Mouse (Mus musculus): Measurements from ENCODE around the gene Nfat5. TPM values are rescaled to one million over a fixed set of nuclear protein-coding genes. Genes with fewer than 3 reads are reported as not detected.

Gene Nfat5
- total and polyA plus RNA-seq, 2 experiments from 2014 or later = 6.4 to 29.6 TPM

DNA sequence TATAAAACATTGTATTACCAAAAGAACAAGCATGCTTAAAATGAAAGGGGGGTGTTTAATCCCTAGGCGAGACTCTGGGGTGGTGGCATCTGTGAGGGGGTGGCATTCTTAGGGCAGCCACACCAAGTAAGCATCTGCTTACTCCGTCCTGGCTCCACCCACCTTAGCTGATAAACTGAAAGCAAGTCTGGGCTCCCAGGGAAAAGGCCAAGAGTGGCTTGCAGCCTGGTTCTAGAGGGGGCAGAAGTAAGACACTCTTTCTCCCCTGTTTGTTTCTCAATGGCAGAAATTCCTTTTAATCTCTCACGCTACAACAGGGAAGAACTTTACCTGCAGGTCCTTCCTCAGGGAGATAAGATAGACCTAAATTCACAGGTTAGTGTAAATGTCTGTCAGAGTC, 38.9 kb upstream of the Nfat5 start:
- TF ChIP-seq EP300 (IDR thresholded peaks at IDR 0.05; ENCODE audit: low read depth) = no peak
- no peak for TF ChIP-seq CTCF (IDR thresholded peaks at IDR 0.05; ENCODE audit: low read depth)
- H3K4me1 ChIP-seq (ENCODE audit: control insufficient read depth, insufficient read depth) = peaks cover 9% of the 10 kb centered on the region
- H3K27ac ChIP-seq (ENCODE audit: low read depth) = peak overlapping the region; percentile 60
- no peaks in the 10 kb centered on the region for H3K36me3 ChIP-seq (replicated peaks; ENCODE audit: control insufficient read depth, insufficient read depth, low read length)
- 35% methylated on average over 3 of the region's 3 CpGs for WGBS
- no peaks in the 10 kb centered on the region for H3K9me3 ChIP-seq (replicated peaks; ENCODE audit: control insufficient read depth, low read length)
- peak; percentile 39 for DNase-seq (ENCODE audit: low spot score)
- H3K4me3 ChIP-seq (ENCODE audit: low read depth, low read length) = no peak overlapping the region
- H3K27me3 ChIP-seq (ENCODE audit: control insufficient read depth, insufficient read depth, low read length) = no peaks in the 10 kb centered on the region
- no peak overlapping the region for H3K4me2 ChIP-seq (ENCODE audit: low read depth, low read length)
- H3K9ac ChIP-seq (replicated peaks; ENCODE audit: low read depth, low read length) = no peak overlapping the region
- ATAC-seq (ENCODE audit: insufficient read depth, low read depth) = no peak

DNA sequence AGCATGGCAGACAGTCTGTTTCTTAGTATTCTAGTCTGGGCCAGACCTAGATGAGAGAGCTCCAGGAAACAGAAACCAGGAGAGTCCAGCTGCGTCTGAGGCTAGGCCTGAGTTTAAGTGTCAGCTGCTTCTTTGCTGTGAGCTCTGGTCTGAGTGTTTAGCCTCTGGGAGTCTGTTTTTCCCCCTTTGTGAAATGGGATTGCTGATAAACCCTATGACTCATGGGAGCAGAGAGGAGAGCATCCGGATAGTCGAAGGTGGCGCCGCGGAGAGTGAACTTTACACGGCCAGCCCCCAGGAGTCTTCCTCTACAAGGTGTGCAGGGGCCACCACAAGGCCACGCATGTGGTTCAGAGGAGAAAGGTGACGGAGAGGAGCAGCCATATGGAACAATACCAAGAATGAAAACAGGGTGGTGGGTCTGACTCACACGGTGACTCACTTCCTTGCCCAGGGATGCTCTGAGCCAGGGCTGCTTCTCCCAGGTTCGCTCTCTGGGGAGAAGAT, 38.3 kb upstream of the Nfat5 start:
- no peak for TF ChIP-seq EP300 (IDR thresholded peaks at IDR 0.05; ENCODE audit: low read depth)
- TF ChIP-seq CTCF (IDR thresholded peaks at IDR 0.05; ENCODE audit: low read depth) = no peak
- peak; percentile 39 for ATAC-seq (ENCODE audit: insufficient read depth, low read depth)
- H3K9ac ChIP-seq (replicated peaks; ENCODE audit: low read depth, low read length) = no peak overlapping the region
- no peak overlapping the region for H3K4me2 ChIP-seq (ENCODE audit: low read depth, low read length)
- H3K27me3 ChIP-seq (ENCODE audit: control insufficient read depth, insufficient read depth, low read length) = no peaks in the 10 kb centered on the region
- H3K36me3 ChIP-seq (replicated peaks; ENCODE audit: control insufficient read depth, insufficient read depth, low read length) = no peaks in the 10 kb centered on the region
- H3K27ac ChIP-seq (ENCODE audit: low read depth) = peak overlapping the region; percentile 60
- H3K9me3 ChIP-seq (replicated peaks; ENCODE audit: control insufficient read depth, low read length) = no peaks in the 10 kb centered on the region
- peak; percentile 21 for DNase-seq (ENCODE audit: low spot score)
- peaks cover 9% of the 10 kb centered on the region for H3K4me1 ChIP-seq (ENCODE audit: control insufficient read depth, insufficient read depth)
- WGBS = 37% methylated on average over 11 of the region's 11 CpGs
- H3K4me3 ChIP-seq (ENCODE audit: low read depth, low read length) = no peak overlapping the region

DNA sequence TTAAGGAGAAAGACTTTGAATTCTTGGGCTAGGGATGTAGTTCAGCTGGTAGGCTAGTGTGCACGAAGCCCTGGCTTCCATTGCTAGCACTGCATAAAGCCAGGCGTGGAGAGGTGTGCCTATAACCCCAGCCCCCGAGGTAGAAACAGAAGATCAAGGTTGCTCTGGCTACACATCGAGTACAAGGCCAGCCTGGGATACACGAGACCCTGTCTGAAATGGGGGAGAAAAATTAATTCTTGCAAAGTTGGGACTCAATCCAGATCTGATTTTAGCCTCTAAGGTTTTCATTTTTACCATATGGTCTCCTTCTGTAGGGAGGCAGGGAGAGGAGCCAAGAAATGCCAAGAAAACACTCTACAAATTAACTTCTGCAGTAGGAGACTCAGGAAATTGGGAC, 36.0 kb upstream of the Nfat5 start:
- ATAC-seq (ENCODE audit: insufficient read depth, low read depth) = no peak

DNA sequence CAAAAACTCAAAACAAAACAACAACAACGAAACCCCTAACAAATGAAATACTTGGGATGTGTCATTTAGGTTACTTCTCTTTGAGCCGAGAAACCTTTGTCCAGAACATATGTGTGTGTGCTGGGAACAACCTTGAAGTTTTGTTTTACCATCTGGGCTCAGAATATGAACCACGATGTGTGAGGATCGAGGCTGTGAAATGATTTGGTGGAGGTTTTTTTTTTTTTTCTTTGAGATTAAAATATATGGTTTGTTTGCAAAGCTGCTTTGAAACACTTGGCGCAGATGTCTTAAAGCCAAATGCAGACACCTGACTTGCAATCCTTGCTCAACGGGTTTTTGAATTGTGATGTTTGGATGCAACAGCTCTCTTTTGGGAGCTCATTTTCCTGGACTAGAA, 33.1 kb upstream of the Nfat5 start:
- Histone ChIP-seq H3K36me3 (replicated peaks; ENCODE audit: control insufficient read depth, insufficient read depth, low read length) (no peaks in the 10 kb centered on the region), H3K9ac (replicated peaks; ENCODE audit: low read depth, low read length) (no peak overlapping the region), H3K4me1 (ENCODE audit: control insufficient read depth, insufficient read depth) (peaks cover under 1% of the 10 kb centered on the region; the same call in 1 of the 2 replicates), H3K4me2 (ENCODE audit: low read depth, low read length) (no peak overlapping the region), H3K9me3 (replicated peaks; ENCODE audit: control insufficient read depth, low read length) (no peaks in the 10 kb centered on the region), H3K27me3 (ENCODE audit: control insufficient read depth, insufficient read depth, low read length) (no peaks in the 10 kb centered on the region), H3K4me3 (ENCODE audit: low read depth, low read length) (no peak overlapping the region), H3K27ac (ENCODE audit: low read depth) (no peak overlapping the region)
- TF ChIP-seq CTCF (IDR thresholded peaks at IDR 0.05; ENCODE audit: low read depth) = no peak
- TF ChIP-seq EP300 (IDR thresholded peaks at IDR 0.05; ENCODE audit: low read depth) = no peak
- ATAC-seq (ENCODE audit: insufficient read depth, low read depth) (no peak), DNase-seq (ENCODE audit: low spot score) (no peak)
- 89% methylated on average over 6 of the region's 6 CpGs for WGBS

More for the DNA sequence above, 36.0 kb upstream of the Nfat5 start:
- no peak for DNase-seq (ENCODE audit: low spot score)
- no peak overlapping the region for H3K27ac ChIP-seq (ENCODE audit: low read depth)
- H3K4me3 ChIP-seq (ENCODE audit: low read depth, low read length) = no peak overlapping the region
- TF ChIP-seq CTCF (IDR thresholded peaks at IDR 0.05; ENCODE audit: low read depth) = no peak
- no peak for TF ChIP-seq EP300 (IDR thresholded peaks at IDR 0.05; ENCODE audit: low read depth)
- H3K36me3 ChIP-seq (replicated peaks; ENCODE audit: control insufficient read depth, insufficient read depth, low read length) = no peaks in the 10 kb centered on the region
- no peak overlapping the region for H3K4me2 ChIP-seq (ENCODE audit: low read depth, low read length)
- peaks cover 9% of the 10 kb centered on the region for H3K4me1 ChIP-seq (ENCODE audit: control insufficient read depth, insufficient read depth)
- H3K9me3 ChIP-seq (replicated peaks; ENCODE audit: control insufficient read depth, low read length) = no peaks in the 10 kb centered on the region
- 80% methylated on average over 5 of the region's 5 CpGs for WGBS
- H3K27me3 ChIP-seq (ENCODE audit: control insufficient read depth, insufficient read depth, low read length) = no peaks in the 10 kb centered on the region
- no peak overlapping the region for H3K9ac ChIP-seq (replicated peaks; ENCODE audit: low read depth, low read length)

DNA sequence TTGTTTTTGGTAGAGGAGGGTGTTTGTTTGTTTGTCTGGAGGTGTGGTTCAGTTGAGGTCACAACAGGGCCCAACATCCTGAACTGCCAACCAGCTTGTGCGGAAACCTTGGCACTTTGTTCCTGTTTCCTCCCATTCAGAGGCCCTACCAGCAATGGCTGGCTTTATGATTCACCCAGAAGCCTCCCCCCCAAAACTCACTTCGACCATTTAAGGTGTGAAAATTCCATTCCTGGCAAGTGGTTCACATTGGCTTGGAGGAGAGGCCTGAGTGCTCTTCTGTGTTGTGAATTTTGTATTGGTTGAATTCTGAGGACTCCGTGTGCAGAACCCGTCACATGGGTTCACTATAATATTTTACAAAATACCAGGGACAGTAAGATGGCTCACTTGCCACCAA, 32.1 kb upstream of the Nfat5 start:
- no peaks in the 10 kb centered on the region for H3K27me3 ChIP-seq (ENCODE audit: control insufficient read depth, insufficient read depth, low read length)
- no peak overlapping the region for H3K4me3 ChIP-seq (ENCODE audit: low read depth, low read length)
- ATAC-seq (ENCODE audit: insufficient read depth, low read depth) (no peak), DNase-seq (ENCODE audit: low spot score) (no peak)
- H3K9me3 ChIP-seq (replicated peaks; ENCODE audit: control insufficient read depth, low read length) = no peaks in the 10 kb centered on the region
- H3K36me3 ChIP-seq (replicated peaks; ENCODE audit: control insufficient read depth, insufficient read depth, low read length) = no peaks in the 10 kb centered on the region
- H3K4me1 ChIP-seq (ENCODE audit: control insufficient read depth, insufficient read depth) = peaks cover 8% of the 10 kb centered on the region; the same call in 1 of the 2 replicates
- H3K4me2 ChIP-seq (ENCODE audit: low read depth, low read length) = no peak overlapping the region
- WGBS = 71% methylated on average over 4 of the region's 4 CpGs
- no peak for TF ChIP-seq CTCF (IDR thresholded peaks at IDR 0.05; ENCODE audit: low read depth)
- no peak for TF ChIP-seq EP300 (IDR thresholded peaks at IDR 0.05; ENCODE audit: low read depth)
- no peak overlapping the region for H3K27ac ChIP-seq (ENCODE audit: low read depth)
- H3K9ac ChIP-seq (replicated peaks; ENCODE audit: low read depth, low read length) = no peak overlapping the region

DNA sequence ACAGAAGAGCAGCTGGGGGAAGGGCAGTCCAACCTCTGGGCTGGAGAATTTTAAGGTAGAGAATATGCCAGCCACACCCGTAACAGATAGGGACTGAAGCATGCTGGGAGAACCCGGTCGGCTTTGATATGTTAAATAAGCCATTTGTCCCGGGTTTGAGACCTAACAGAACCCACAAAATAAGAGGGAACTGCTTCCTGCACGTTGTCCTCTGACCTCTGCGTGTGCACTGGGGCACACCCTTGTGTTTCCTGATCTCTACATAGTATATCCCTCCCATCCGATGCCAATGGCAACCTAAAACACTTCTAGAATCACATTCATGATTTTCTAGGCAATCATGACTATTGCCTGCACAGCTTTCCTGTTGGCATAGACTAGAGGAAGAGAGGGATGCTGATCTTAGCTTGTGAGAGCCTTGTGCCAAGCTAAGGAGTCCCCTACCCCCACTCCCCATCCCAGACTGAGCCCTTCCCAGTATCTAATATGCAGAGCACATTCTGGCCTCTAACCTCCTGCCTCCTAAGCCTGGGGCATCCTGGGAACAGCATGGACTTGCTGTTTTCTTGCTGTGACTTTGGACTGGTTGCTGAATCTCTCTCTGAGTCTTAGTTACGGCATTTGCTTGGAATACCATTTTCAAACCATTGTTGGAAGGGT, 31.1 kb upstream of the Nfat5 start:
- no peaks in the 10 kb centered on the region for H3K9me3 ChIP-seq (replicated peaks; ENCODE audit: control insufficient read depth, low read length)
- 73% methylated on average over 8 of the region's 8 CpGs for WGBS
- H3K27me3 ChIP-seq (ENCODE audit: control insufficient read depth, insufficient read depth, low read length) = no peaks in the 10 kb centered on the region
- H3K27ac ChIP-seq (ENCODE audit: low read depth) = no peak overlapping the region
- TF ChIP-seq EP300 (IDR thresholded peaks at IDR 0.05; ENCODE audit: low read depth) (no peak), CTCF (IDR thresholded peaks at IDR 0.05; ENCODE audit: low read depth) (no peak)
- ATAC-seq (ENCODE audit: insufficient read depth, low read depth) = no peak
- no peak overlapping the region for H3K4me3 ChIP-seq (ENCODE audit: low read depth, low read length)
- H3K36me3 ChIP-seq (replicated peaks; ENCODE audit: control insufficient read depth, insufficient read depth, low read length) = no peaks in the 10 kb centered on the region
- no peak overlapping the region for H3K4me2 ChIP-seq (ENCODE audit: low read depth, low read length)
- DNase-seq (ENCODE audit: low spot score) = no peak
- H3K9ac ChIP-seq (replicated peaks; ENCODE audit: low read depth, low read length) = no peak overlapping the region
- peaks cover 10% of the 10 kb centered on the region; the same call in 1 of the 2 replicates for H3K4me1 ChIP-seq (ENCODE audit: control insufficient read depth, insufficient read depth)

Measured in heart, postnatal 0 days (tissue).